Mouse (Mus musculus) cortical plate, adult 2 months (tissue): ENCODE results near the gene Olfr810.

Experiments used
- CTCF ChIP-seq: fragments of 200-500 bp; IDR thresholded peaks from 2 replicates; pipeline ENCODE4 v1.5.1; 2011; ENCODE audit warnings: mild to moderate bottlenecking, control low read depth, low read length; ENCODE audit not compliant: insufficient read depth; ENCODE audit errors: extremely low read depth
- POLR2A ChIP-seq: fragments of 200-500 bp; IDR thresholded peaks from 2 replicates; pipeline ENCODE4 v1.6.1; 2011; ENCODE audit warnings: mild to moderate bottlenecking, low read length, control low read depth; ENCODE audit not compliant: insufficient read depth; ENCODE audit errors: extremely low read depth

DNA sequence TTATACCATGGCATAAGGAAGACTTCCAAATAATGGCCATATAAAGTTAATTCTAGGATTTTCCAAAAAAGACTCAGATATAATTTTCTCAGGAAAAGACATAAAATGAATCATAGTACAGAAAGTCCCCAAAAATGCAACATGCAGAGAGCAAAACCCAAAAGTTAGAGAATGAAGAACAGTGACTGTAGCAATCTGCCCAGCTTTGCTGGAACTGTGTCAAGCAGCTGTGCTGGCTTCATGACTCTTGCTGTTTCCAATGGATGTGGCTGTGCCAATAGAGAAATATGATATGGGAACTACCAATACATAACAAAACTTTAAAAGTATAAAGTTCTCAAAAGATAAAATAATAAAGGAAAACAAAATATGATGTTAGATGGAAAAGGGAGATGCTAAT is 16.6 kb downstream of the Olfr810 start:
- TF ChIP-seq POLR2A: no peak
- no peak for TF ChIP-seq CTCF
